Mouse (Mus musculus) ES-Bruce4 (cell line): ENCODE data around the gene Mcu. TPM values are rescaled to one million over a fixed set of nuclear protein-coding genes. Genes with fewer than 3 reads are reported as not detected.

Source experiments
- H3K27ac ChIP-seq: 2 replicates; pipeline ENCODE4 v1.5.1; 2012; ENCODE audit warnings: low read length, inconsistent platforms; ENCODE audit not compliant: insufficient read depth
- H3K27me3 ChIP-seq: 2 replicates; pipeline ENCODE4 v1.6.1; 2012; ENCODE audit warnings: mild to moderate bottlenecking, low read length, inconsistent platforms; ENCODE audit not compliant: control insufficient read depth, poor library complexity, insufficient read depth, severe bottlenecking
- H3K36me3 ChIP-seq: 2 replicates; pipeline ENCODE4 v1.6.1; 2012; ENCODE audit warnings: inconsistent platforms, mild to moderate bottlenecking, low read length, moderate library complexity; ENCODE audit not compliant: control insufficient read depth, poor library complexity, insufficient read depth, severe bottlenecking
- H3K4me1 ChIP-seq: one replicate; pipeline ENCODE4 v1.8.1; 2011; ENCODE audit warnings: low read length; ENCODE audit not compliant: control insufficient read depth, insufficient read depth
- H3K4me3 ChIP-seq: 2 replicates; pipeline ENCODE4 v1.5.1; 2011; ENCODE audit warnings: low read depth, mild to moderate bottlenecking, low read length
- H3K9ac ChIP-seq: 2 replicates; pipeline ENCODE4 v1.6.1; 2012; ENCODE audit warnings: low read depth, mild to moderate bottlenecking, inconsistent platforms; ENCODE audit not compliant: poor library complexity, severe bottlenecking
- H3K9me3 ChIP-seq: replicated peaks from 2 replicates; pipeline ENCODE4 v1.6.1; 2012; ENCODE audit warnings: mild to moderate bottlenecking, low read length, inconsistent platforms; ENCODE audit not compliant: control insufficient read depth, poor library complexity, insufficient read depth, severe bottlenecking
- CTCF ChIP-seq: IDR thresholded peaks from one replicate; pipeline ENCODE4 v1.8.1; 2011; ENCODE audit warnings: low read depth, low read length
- EP300 ChIP-seq: IDR thresholded peaks from 2 replicates; pipeline ENCODE4 v1.6.1; 2011; ENCODE audit warnings: low read depth, low read length; ENCODE audit not compliant: insufficient read depth
- POLR2A ChIP-seq: IDR thresholded peaks from one replicate; pipeline ENCODE4 v1.8.1; 2011; ENCODE audit warnings: low read length; ENCODE audit not compliant: insufficient read depth
- polyA plus RNA-seq: library from polyadenylated mRNA; stranded (reverse); fragments of >200 nt; gene quantifications from 2 replicates; pipeline ENCODE4 v1.2.4, GENCODE M21; 2011; ENCODE audit warnings: low read depth; ENCODE audit not compliant: missing spikeins, insufficient read depth, insufficient read length

Gene Mcu
- polyA plus RNA-seq, 1 experiment: 26.0 TPM

- no peak overlapping the region for H3K27ac ChIP-seq
- TF ChIP-seq POLR2A (no peak), EP300 (no peak), CTCF (no peak)
- no peak overlapping the region for H3K9ac ChIP-seq
- H3K4me1 ChIP-seq: peaks cover 6% of the 10 kb centered on the region
- no peaks in the 10 kb centered on the region for H3K36me3 ChIP-seq
- no peak overlapping the region for H3K4me3 ChIP-seq
- no peaks in the 10 kb centered on the region for H3K9me3 ChIP-seq
- no peaks in the 10 kb centered on the region; the same call in 1 of the 2 replicates for H3K27me3 ChIP-seq
Measured at GRCm38 (mm10) chr10:59403793-59404149, 212.7 kb downstream of the Mcu start.

- Histone ChIP-seq H3K27ac (no peak within 1 kb of the TSS), H3K9me3 (no peaks in the 10 kb centered on the region), H3K4me1 (peaks cover 6% of the 10 kb centered on the region), H3K36me3 (no peaks in the 10 kb centered on the region), H3K9ac (no peak within 1 kb of the TSS), H3K4me3 (no peak within 1 kb of the TSS), H3K27me3 (no peaks in the 10 kb centered on the region; the same call in 1 of the 2 replicates)
- TF ChIP-seq EP300 (no peak), POLR2A (no peak), CTCF (no peak)
Measured at GRCm38 (mm10) chr10:59402899-59403792, 213.3 kb downstream of the Mcu start, which contains the start of gene Pla2g12b. TSS of gene Pla2g12b (plus strand) at chr10:59403660.

Other genes starting within 250 kb of the Mcu start
- gene Gm10273, start 221.1 kb downstream of the Mcu start, polyA plus RNA-seq: 21.1 and 49.8 TPM in 2 replicates
- gene Pla2g12b, start 213.0 kb downstream of the Mcu start, polyA plus RNA-seq: not detected in 2 replicates
- not detected in 2 replicates for gene Oit3, start 174.9 kb downstream of the Mcu start, polyA plus RNA-seq
- gene Gm10322, start 629 bp downstream of the Mcu start, polyA plus RNA-seq: not detected in 2 replicates
- gene Micu1, start 85.8 kb upstream of the Mcu start, polyA plus RNA-seq: 22.9 and 26.2 TPM in 2 replicates